Mouse (Mus musculus): ENCODE data around the gene Gm364. TPM values are rescaled to one million over a fixed set of nuclear protein-coding genes. Genes with fewer than 3 reads are reported as not detected.

Gm364 gene
- total RNA-seq, 1 experiment, result 7.9 TPM

- Histone ChIP-seq H3K9me3 (ENCODE audit: control insufficient read depth, insufficient read depth, low read depth, low read length) (no peaks in the 10 kb centered on the region), H3K27ac (ENCODE audit: insufficient read depth, low read depth, low read length, poor library complexity, severe bottlenecking) (no peak overlapping the region), H3K9ac (ENCODE audit: insufficient read depth, low read depth, low read length, poor library complexity, severe bottlenecking) (no peak overlapping the region), H3K4me1 (ENCODE audit: control insufficient read depth in 2 of 2, insufficient read depth in 2 of 2, low read length in 2 of 2, poor library complexity in 1 of 2) (no peaks in the 10 kb centered on the region), H3K36me3 (ENCODE audit: control insufficient read depth, insufficient read depth, low read length, poor library complexity, severe bottlenecking) (no peaks in the 10 kb centered on the region), H3K4me3 (ENCODE audit: insufficient read depth in 1 of 2, low read depth in 1 of 2, low read length in 2 of 2, poor library complexity in 1 of 2, severe bottlenecking in 1 of 2) (no peak overlapping the region)
- DNase-seq (ENCODE audit: low read depth, low spot score), result no peak
- TF ChIP-seq CHD2 (IDR thresholded peaks at IDR 0.05; ENCODE audit: low read depth, low read length) (no peak), ZNF384 (IDR thresholded peaks at IDR 0.05; ENCODE audit: low read depth, low read length) (0 out of 2 replicates have a peak, but pooled peaks have one; percentile 32)
- in situ Hi-C loops (cut with MboI; ENCODE audit: low sequenced_read_pairs in 2 of 2, unreplicated experiment in 2 of 2), result no loop called here
Measured at GRCm38 (mm10) chrX:57431610-57432009, 22.7 kb downstream of the Gm364 start.

- TF ChIP-seq CHD2 (IDR thresholded peaks at IDR 0.05; ENCODE audit: low read depth, low read length) (no peak), MAFK (IDR thresholded peaks at IDR 0.05; ENCODE audit: insufficient read depth, low read depth, low read length) (peak; percentile 62; the same call in 1 of the 2 replicates)
- Histone ChIP-seq H3K9ac (ENCODE audit: insufficient read depth, low read depth, low read length, poor library complexity, severe bottlenecking) (no peak overlapping the region), H3K36me3 (ENCODE audit: control insufficient read depth, insufficient read depth, low read length, poor library complexity, severe bottlenecking) (no peaks in the 10 kb centered on the region), H3K9me3 (ENCODE audit: control insufficient read depth, insufficient read depth, low read depth, low read length) (no peaks in the 10 kb centered on the region), H3K27ac (ENCODE audit: insufficient read depth, low read depth, low read length, poor library complexity, severe bottlenecking) (no peak overlapping the region), H3K4me3 (ENCODE audit: insufficient read depth in 1 of 2, low read depth in 1 of 2, low read length in 2 of 2, poor library complexity in 1 of 2, severe bottlenecking in 1 of 2) (no peak overlapping the region), H3K4me1 (ENCODE audit: control insufficient read depth in 2 of 2, insufficient read depth in 2 of 2, low read length in 2 of 2, poor library complexity in 1 of 2) (no peaks in the 10 kb centered on the region)
- DNase-seq (ENCODE audit: low read depth, low spot score), result no peak
- in situ Hi-C loops (cut with MboI; ENCODE audit: low sequenced_read_pairs in 2 of 2, unreplicated experiment in 2 of 2), result no loop called here
Measured at GRCm38 (mm10) chrX:57433897-57434296, 24.9 kb downstream of the Gm364 start.

- Histone ChIP-seq H3K4me3 (ENCODE audit: insufficient read depth in 1 of 2, low read depth in 1 of 2, low read length in 2 of 2, poor library complexity in 1 of 2, severe bottlenecking in 1 of 2) (peak within 1 kb of the TSS; percentile 44 to 70; a peak in 3 of 4 replicates), H3K4me1 (ENCODE audit: control insufficient read depth in 2 of 2, insufficient read depth in 2 of 2, low read length in 2 of 2, poor library complexity in 1 of 2) (no peaks in the 10 kb centered on the region), H3K36me3 (ENCODE audit: control insufficient read depth, insufficient read depth, low read length, poor library complexity, severe bottlenecking) (no peaks in the 10 kb centered on the region), H3K9ac (ENCODE audit: insufficient read depth, low read depth, low read length, poor library complexity, severe bottlenecking) (peak within 1 kb of the TSS; percentile 43; the same call in 1 of the 2 replicates), H3K27ac (ENCODE audit: insufficient read depth, low read depth, low read length, poor library complexity, severe bottlenecking) (no peak within 1 kb of the TSS), H3K9me3 (ENCODE audit: control insufficient read depth, insufficient read depth, low read depth, low read length) (no peaks in the 10 kb centered on the region)
- in situ Hi-C loops (cut with MboI; ENCODE audit: low sequenced_read_pairs in 2 of 2, unreplicated experiment in 2 of 2), result no loop called here
- DNase-seq (ENCODE audit: low read depth, low spot score), result no peak
- TF ChIP-seq CHD2 (IDR thresholded peaks at IDR 0.05; ENCODE audit: low read depth, low read length) (no peak), MAFK (IDR thresholded peaks at IDR 0.05; ENCODE audit: insufficient read depth, low read depth, low read length) (no peak), ZC3H11A (IDR thresholded peaks at IDR 0.05; ENCODE audit: borderline replicate concordance, low read depth, low read length) (no peak), HCFC1 (IDR thresholded peaks at IDR 0.05; ENCODE audit: borderline replicate concordance, insufficient read depth, low read length) (no peak), ZNF384 (IDR thresholded peaks at IDR 0.05; ENCODE audit: low read depth, low read length) (no peak)
Measured at GRCm38 (mm10) chrX:57503634-57504033, 94.7 kb downstream of the Gm364 start, which contains the start of gene Gpr101. Gene Gpr101, minus strand, starts transcription at chrX:57503757.

DNA sequence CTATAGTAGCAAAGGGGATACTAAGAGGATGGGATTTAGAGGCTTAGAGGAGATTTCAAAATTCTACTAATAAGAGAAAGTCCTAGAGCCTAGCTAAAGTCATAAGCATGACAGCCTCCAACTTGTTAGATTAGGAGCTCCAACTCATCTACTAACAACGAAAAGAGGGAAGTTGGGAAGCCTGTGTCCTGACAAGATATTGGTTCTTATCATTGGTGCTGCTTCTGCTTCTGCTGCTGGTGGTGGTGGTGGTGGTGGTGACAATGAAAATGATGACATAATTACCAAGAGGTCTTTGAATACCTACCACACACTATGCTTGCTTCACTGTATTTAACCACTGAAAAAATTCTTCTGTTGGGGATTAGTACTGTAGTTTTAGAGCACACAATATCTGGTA, 97.3 kb downstream of the Gm364 start:
- no peak overlapping the region for H3K4me3 ChIP-seq (ENCODE audit: insufficient read depth in 1 of 2, low read depth in 1 of 2, low read length in 2 of 2, poor library complexity in 1 of 2, severe bottlenecking in 1 of 2)
- H3K4me1 ChIP-seq (ENCODE audit: control insufficient read depth in 2 of 2, insufficient read depth in 2 of 2, low read length in 2 of 2, poor library complexity in 1 of 2), result no peaks in the 10 kb centered on the region
- no peaks in the 10 kb centered on the region for H3K36me3 ChIP-seq (ENCODE audit: control insufficient read depth, insufficient read depth, low read length, poor library complexity, severe bottlenecking)
- no peak overlapping the region for H3K27ac ChIP-seq (ENCODE audit: insufficient read depth, low read depth, low read length, poor library complexity, severe bottlenecking)
- DNase-seq (ENCODE audit: low read depth, low spot score), result no peak
- no peaks in the 10 kb centered on the region for H3K9me3 ChIP-seq (ENCODE audit: control insufficient read depth, insufficient read depth, low read depth, low read length)
- TF ChIP-seq ZNF384 (IDR thresholded peaks at IDR 0.05; ENCODE audit: low read depth, low read length), result no peak
- in situ Hi-C loops (cut with MboI; ENCODE audit: low sequenced_read_pairs in 2 of 2, unreplicated experiment in 2 of 2), result no loop called here
- no peak overlapping the region for H3K9ac ChIP-seq (ENCODE audit: insufficient read depth, low read depth, low read length, poor library complexity, severe bottlenecking)

- H3K36me3 ChIP-seq (ENCODE audit: control insufficient read depth, insufficient read depth, low read length, poor library complexity, severe bottlenecking), result no peaks in the 10 kb centered on the region
- H3K9me3 ChIP-seq (ENCODE audit: control insufficient read depth, insufficient read depth, low read depth, low read length), result no peaks in the 10 kb centered on the region
- TF ChIP-seq ZC3H11A (IDR thresholded peaks at IDR 0.05; ENCODE audit: borderline replicate concordance, low read depth, low read length) (no peak), HCFC1 (IDR thresholded peaks at IDR 0.05; ENCODE audit: borderline replicate concordance, insufficient read depth, low read length) (no peak), CHD2 (IDR thresholded peaks at IDR 0.05; ENCODE audit: low read depth, low read length) (no peak), MAFK (IDR thresholded peaks at IDR 0.05; ENCODE audit: insufficient read depth, low read depth, low read length) (no peak), ZNF384 (IDR thresholded peaks at IDR 0.05; ENCODE audit: low read depth, low read length) (no peak)
- no peak for DNase-seq (ENCODE audit: low read depth, low spot score)
- in situ Hi-C loops (cut with MboI; ENCODE audit: low sequenced_read_pairs in 2 of 2, unreplicated experiment in 2 of 2), result no loop called here
- H3K9ac ChIP-seq (ENCODE audit: insufficient read depth, low read depth, low read length, poor library complexity, severe bottlenecking), result no peak overlapping the region
- H3K4me3 ChIP-seq (ENCODE audit: insufficient read depth in 1 of 2, low read depth in 1 of 2, low read length in 2 of 2, poor library complexity in 1 of 2, severe bottlenecking in 1 of 2), result peak overlapping the region in 1 of 2 experiments; percentile 17; a peak in 1 of 4 replicates
- H3K27ac ChIP-seq (ENCODE audit: insufficient read depth, low read depth, low read length, poor library complexity, severe bottlenecking), result no peak overlapping the region
- no peaks in the 10 kb centered on the region for H3K4me1 ChIP-seq (ENCODE audit: control insufficient read depth in 2 of 2, insufficient read depth in 2 of 2, low read length in 2 of 2, poor library complexity in 1 of 2)
Measured at GRCm38 (mm10) chrX:57521117-57522095, 112.5 kb downstream of the Gm364 start.
